Mouse (Mus musculus) heart, adult 2 months (tissue): ENCODE measurements around the gene Gpr45. TPM values are rescaled to one million over a fixed set of nuclear protein-coding genes. Genes with fewer than 3 reads are reported as not detected.
A peak's percentile ranks its signal among the peaks of the same experiment; 100 is the strongest.

ENCODE experiments used
- DNase-seq, 2 experiments: peaks; one replicate each; pipeline ENCODE4 v3.0.0; 2021
- H3K27ac ChIP-seq: fragments of 200-600 bp; 2 replicates; pipeline ENCODE4 v1.8.1; 2022
- H3K27me3 ChIP-seq: fragments of 200-500 bp; 2 replicates; pipeline ENCODE4 v1.6.1; 2012; ENCODE audit warnings: mild to moderate bottlenecking, low read length, inconsistent platforms, mixed read lengths; ENCODE audit not compliant: control insufficient read depth, insufficient read depth
- H3K36me3 ChIP-seq: fragments of 200-500 bp; 2 replicates; pipeline ENCODE4 v1.6.1; 2012; ENCODE audit warnings: low read length, inconsistent platforms; ENCODE audit not compliant: control insufficient read depth, insufficient read depth
- H3K4me1 ChIP-seq: fragments of 200-500 bp; 2 replicates; pipeline ENCODE4 v1.6.1; 2011; ENCODE audit warnings: low read length; ENCODE audit not compliant: control insufficient read depth, insufficient read depth
- H3K4me3 ChIP-seq: fragments of 200-600 bp; 2 replicates; pipeline ENCODE4 v1.8.1; 2022
- H3K79me2 ChIP-seq: fragments of 200-500 bp; replicated peaks from 2 replicates; pipeline ENCODE4 v1.6.1; 2012; ENCODE audit warnings: mild to moderate bottlenecking, inconsistent platforms, low read length, moderate library complexity, mixed read lengths; ENCODE audit not compliant: control insufficient read depth, insufficient read depth
- H3K9ac ChIP-seq: fragments of 200-500 bp; 2 replicates; pipeline ENCODE4 v1.6.1; 2012; ENCODE audit warnings: low read depth, mild to moderate bottlenecking, control low read depth, inconsistent platforms, low read length, mixed read lengths
- CTCF ChIP-seq: fragments of 200-600 bp; IDR thresholded peaks from 2 replicates; pipeline ENCODE4 v1.8.1; 2022; ENCODE audit warnings: antibody characterized with exemption, mild to moderate bottlenecking, moderate library complexity
- EP300 ChIP-seq: fragments of 200-500 bp; IDR thresholded peaks from 2 replicates; pipeline ENCODE4 v1.6.1; 2011; ENCODE audit warnings: low read depth, low read length, control low read depth; ENCODE audit not compliant: insufficient read depth
- POLR2A ChIP-seq: fragments of 200-500 bp; IDR thresholded peaks from 2 replicates; pipeline ENCODE4 v1.6.1; 2011; ENCODE audit warnings: mild to moderate bottlenecking, low read depth, low read length, control low read depth; ENCODE audit not compliant: insufficient read depth
- WGBS: fragments of 180-500 bp; shearing (Covaris S2); methylation state at CpG from one replicate; pipeline ENCODE4 v1.1.7; 2018; 5-methylcytosine and 5-hydroxymethylcytosine counted together
- intact Hi-C: fragments of 180-260 bp; cut with DNase I; formaldehyde crosslinking; loops from one replicate; pipeline ENCODE4 v1.15.1; 2025
- polyA plus RNA-seq: library from polyadenylated mRNA; depleted of rRNA; stranded (reverse); fragments of >200 nt; gene quantifications from 2 replicates; pipeline ENCODE4 v1.2.3, GENCODE M21; 2012
- total RNA-seq, 2 experiments: library from RNA; stranded (reverse); gene quantifications; 2 replicates each; pipeline ENCODE4 v1.2.3; 2021

Gpr45 gene
- total and polyA plus RNA-seq, 3 experiments = 0.10 to 0.25 (median 0.20) TPM

DNA sequence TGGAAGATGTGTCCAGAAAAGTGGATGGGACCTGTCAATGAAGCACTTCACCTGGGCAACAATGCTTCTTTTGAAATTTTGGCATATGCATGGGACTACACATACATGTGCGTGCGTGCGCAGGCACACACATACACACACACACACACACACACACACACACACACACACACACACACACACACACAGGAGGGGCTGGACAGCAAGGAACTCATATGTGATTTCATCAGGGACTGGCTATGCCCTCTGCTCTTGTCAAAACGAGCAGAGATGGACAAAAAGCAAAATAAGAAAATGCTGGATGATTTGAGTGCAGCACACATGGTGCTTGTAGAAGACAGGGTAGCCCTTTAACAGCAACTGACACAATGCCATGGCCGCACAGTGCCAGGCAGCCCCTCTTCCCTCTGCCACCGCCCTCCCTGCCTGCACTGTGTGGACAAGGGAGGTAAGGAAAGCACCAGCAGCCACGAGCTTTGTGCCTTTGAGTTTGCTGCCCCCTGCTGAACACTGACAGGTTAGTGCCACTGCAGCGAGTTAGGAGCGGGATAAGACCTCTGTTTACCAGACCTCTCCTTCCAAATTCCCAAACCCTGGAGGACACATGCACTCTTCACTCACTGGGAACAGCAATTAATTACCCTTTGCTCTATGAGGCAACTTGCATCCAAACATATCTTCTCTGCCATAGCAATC lies 113.1 kb downstream of the Gpr45 start:
- Histone ChIP-seq H3K9ac (no peak overlapping the region), H3K36me3 (no peaks in the 10 kb centered on the region; the same call in 1 of the 2 replicates), H3K27ac (no peak overlapping the region), H3K79me2 (no peaks in the 10 kb centered on the region), H3K4me1 (no peaks in the 10 kb centered on the region), H3K27me3 (no peaks in the 10 kb centered on the region), H3K4me3 (no peak overlapping the region)
- intact Hi-C loops = loop anchor here (1.0 kb wide), 1 partner anchor 150 kb away; no protein-coding TSS in a partner anchor
- TF ChIP-seq CTCF (peak; percentile 74), EP300 (no peak)
- WGBS = 63% methylated on average over 9 of the region's 9 CpGs
- DNase-seq = peak; percentile 21 to 45

DNA sequence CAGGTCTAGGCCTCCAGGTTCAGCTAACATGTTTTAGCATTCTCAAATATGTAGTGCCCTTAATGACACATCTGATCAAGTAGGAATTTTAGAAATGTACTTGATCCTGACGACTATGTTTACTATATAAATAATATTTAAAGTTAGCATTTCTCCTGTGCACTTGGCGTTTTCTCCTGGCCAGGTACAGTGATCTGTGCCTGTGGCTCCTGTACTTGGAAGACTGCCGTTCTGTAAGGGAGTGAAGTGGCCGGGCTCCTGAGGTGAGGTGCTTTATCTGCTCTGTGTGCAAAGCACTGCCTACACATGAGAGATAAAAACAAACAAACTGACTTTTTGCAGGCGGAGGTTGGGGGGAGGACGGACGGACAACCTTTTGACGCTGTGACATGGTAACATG lies 113.9 kb downstream of the Gpr45 start:
- no peak for TF ChIP-seq POLR2A
- no peak for TF ChIP-seq EP300
- TF ChIP-seq CTCF = no peak
- Histone ChIP-seq H3K36me3 (no peaks in the 10 kb centered on the region; the same call in 1 of the 2 replicates), H3K4me3 (no peak overlapping the region), H3K27me3 (no peaks in the 10 kb centered on the region), H3K4me1 (no peaks in the 10 kb centered on the region), H3K79me2 (no peaks in the 10 kb centered on the region), H3K27ac (no peak overlapping the region), H3K9ac (no peak overlapping the region)
- intact Hi-C loops = loop anchor here (1.0 kb wide), 1 partner anchor 151 kb away; no protein-coding TSS in a partner anchor
- WGBS = 90% methylated on average over 8 of the region's 8 CpGs
- no peak for DNase-seq

DNA sequence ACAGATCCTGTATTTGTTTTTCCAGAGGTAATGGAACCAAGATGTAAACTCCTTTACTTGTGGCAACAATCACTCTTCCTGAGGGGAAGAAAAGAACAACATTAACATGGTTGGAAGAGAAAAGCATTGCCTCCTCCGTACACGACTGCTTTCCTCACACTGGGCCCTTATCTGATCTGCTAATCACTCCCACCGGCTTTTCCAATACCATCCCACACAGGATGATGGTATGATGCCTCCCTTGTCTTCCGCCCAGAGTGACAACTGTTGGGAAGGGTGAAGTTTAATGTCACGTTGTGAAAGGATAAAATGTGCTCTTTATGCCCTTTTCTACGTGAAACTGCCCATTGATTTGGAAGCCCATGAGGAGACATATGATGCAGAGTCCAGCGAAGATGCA lies 114.9 kb downstream of the Gpr45 start:
- H3K79me2 ChIP-seq = no peaks in the 10 kb centered on the region
- no peak overlapping the region for H3K27ac ChIP-seq
- no peak overlapping the region for H3K9ac ChIP-seq
- DNase-seq = no peak
- intact Hi-C loops = no loop called here
- no peaks in the 10 kb centered on the region for H3K4me1 ChIP-seq
- no peaks in the 10 kb centered on the region for H3K27me3 ChIP-seq
- no peaks in the 10 kb centered on the region; the same call in 1 of the 2 replicates for H3K36me3 ChIP-seq
- no peak for TF ChIP-seq EP300
- no peak for TF ChIP-seq CTCF
- TF ChIP-seq POLR2A = no peak
- H3K4me3 ChIP-seq = no peak overlapping the region
- WGBS = 61% methylated on average over 7 of the region's 7 CpGs

DNA sequence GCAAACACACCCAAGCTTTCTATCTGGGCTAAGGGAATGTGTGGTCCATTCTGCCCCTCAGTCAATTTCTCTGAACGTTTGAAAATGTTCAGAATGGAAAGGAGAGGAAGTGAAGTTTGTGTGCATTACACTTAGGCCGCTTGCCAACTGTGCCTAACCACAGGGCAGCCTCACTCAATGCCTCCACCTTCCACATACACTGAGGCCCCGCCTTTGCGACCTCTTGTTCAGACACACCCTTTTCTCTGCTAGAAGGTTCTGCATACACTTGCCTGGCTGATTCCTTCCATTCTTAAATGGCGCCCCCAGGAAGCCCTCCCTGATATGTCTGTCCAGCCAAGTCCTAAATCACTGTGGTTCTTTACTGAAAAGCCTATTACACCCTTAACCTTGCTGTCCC lies 118.1 kb downstream of the Gpr45 start:
- Histone ChIP-seq H3K4me1 (no peaks in the 10 kb centered on the region), H3K79me2 (no peaks in the 10 kb centered on the region), H3K36me3 (no peaks in the 10 kb centered on the region; the same call in 1 of the 2 replicates), H3K9ac (no peak overlapping the region), H3K27ac (no peak overlapping the region), H3K27me3 (no peaks in the 10 kb centered on the region), H3K4me3 (no peak overlapping the region)
- TF ChIP-seq POLR2A = no peak
- TF ChIP-seq CTCF = no peak
- no peak for TF ChIP-seq EP300
- DNase-seq = no peak
- WGBS = 83% methylated on average over 5 of the region's 5 CpGs
- intact Hi-C loops = no loop called here

DNA sequence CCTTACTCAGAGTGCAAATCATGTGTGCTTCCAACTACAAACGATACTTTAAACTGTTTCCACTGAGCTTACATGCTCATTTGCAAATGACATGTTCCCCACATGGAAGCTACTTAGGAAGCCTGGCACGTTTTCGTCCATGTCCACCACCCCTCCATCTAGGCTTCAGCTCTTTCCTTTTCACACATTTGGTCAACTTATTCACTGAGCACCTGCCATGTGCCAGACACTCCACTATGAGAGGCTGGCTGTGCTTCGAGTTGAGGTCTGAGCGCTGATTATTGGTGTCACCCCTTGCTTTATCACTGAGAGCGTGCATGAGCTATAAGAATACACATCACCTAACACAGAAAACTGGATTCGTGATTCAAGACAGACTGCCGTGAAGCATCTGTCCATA lies 119.4 kb downstream of the Gpr45 start:
- no peak overlapping the region for H3K9ac ChIP-seq
- H3K27ac ChIP-seq = no peak overlapping the region
- 92% methylated on average over 8 of the region's 8 CpGs for WGBS
- TF ChIP-seq POLR2A (no peak), EP300 (no peak), CTCF (no peak)
- H3K79me2 ChIP-seq = no peaks in the 10 kb centered on the region
- intact Hi-C loops = no loop called here
- no peaks in the 10 kb centered on the region for H3K4me1 ChIP-seq
- no peak overlapping the region for H3K4me3 ChIP-seq
- no peak for DNase-seq
- no peaks in the 10 kb centered on the region; the same call in 1 of the 2 replicates for H3K36me3 ChIP-seq
- H3K27me3 ChIP-seq = no peaks in the 10 kb centered on the region

- H3K9ac ChIP-seq = no peak overlapping the region
- no peak for TF ChIP-seq CTCF
- TF ChIP-seq POLR2A = no peak
- TF ChIP-seq EP300 = no peak
- no peak for DNase-seq
- no peaks in the 10 kb centered on the region for H3K79me2 ChIP-seq
- H3K27me3 ChIP-seq = no peaks in the 10 kb centered on the region
- intact Hi-C loops = no loop called here
- H3K4me3 ChIP-seq = no peak overlapping the region
- WGBS = 72% methylated on average over 1 of the region's 1 CpGs
- no peak overlapping the region for H3K27ac ChIP-seq
- H3K4me1 ChIP-seq = no peaks in the 10 kb centered on the region
- H3K36me3 ChIP-seq = no peaks in the 10 kb centered on the region; the same call in 1 of the 2 replicates
Measured at GRCm38 (mm10) chr1:43072561-43072960, 119.9 kb downstream of the Gpr45 start.
